Mouse (Mus musculus): ENCODE results near the gene Gfm1.

DNA sequence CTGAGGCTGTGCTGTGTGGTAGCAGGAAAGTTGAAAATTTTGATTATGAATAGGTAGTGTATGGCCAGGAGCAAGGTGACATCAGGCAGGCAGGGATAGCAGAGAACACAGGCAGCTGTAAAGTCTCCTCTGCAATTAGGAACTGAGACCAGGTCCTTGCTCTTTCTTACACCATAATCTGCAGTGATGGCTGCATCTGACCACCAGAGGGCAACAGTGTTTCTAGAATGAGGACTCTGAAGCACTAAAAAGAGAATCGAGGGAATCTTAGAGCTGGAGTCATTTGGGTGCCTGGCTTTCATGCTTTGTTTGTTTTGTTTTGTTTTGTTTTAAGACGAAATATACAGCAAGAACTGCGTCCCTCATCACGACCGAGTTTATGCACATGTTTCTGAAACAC, 82.9 kb downstream of the Gfm1 start:
- TF ChIP-seq CTCF (IDR thresholded peaks at IDR 0.05; ENCODE audit: extremely low read depth, insufficient read depth, insufficient read length, insufficient replicate concordance) (peak; percentile 63; the same call in 1 of the 2 replicates), POLR2A (IDR thresholded peaks at IDR 0.05; ENCODE audit: low read depth, low read length) (no peak)
